Mouse (Mus musculus): Measurements from ENCODE around the gene Tfdp2. TPM values are rescaled to one million over a fixed set of nuclear protein-coding genes. Genes with fewer than 3 reads are reported as not detected.
A peak's percentile ranks its signal among the peaks of the same experiment; 100 is the strongest.

The Tfdp2 gene
- polyA plus RNA-seq, 1 experiment from 2014 or later, result 39.2 TPM

GRCm38 (mm10) chr9:96237391-96237790 lies 41.3 kb downstream of the Tfdp2 start:
- no peaks in the 10 kb centered on the region for H3K36me3 ChIP-seq
- WGBS, result 78% methylated on average over 1 of the region's 1 CpGs
- H3K9me3 ChIP-seq, result no peaks in the 10 kb centered on the region
- no peak overlapping the region for H3K9ac ChIP-seq
- H3K4me3 ChIP-seq (replicated peaks), result no peak overlapping the region
- no peaks in the 10 kb centered on the region for H3K4me1 ChIP-seq (replicated peaks)
- no peak for ATAC-seq
- no peak overlapping the region for H3K4me2 ChIP-seq (replicated peaks)
- no peaks in the 10 kb centered on the region for H3K27me3 ChIP-seq (replicated peaks)
- no peak overlapping the region for H3K27ac ChIP-seq

- Histone ChIP-seq H3K36me3 (no peaks in the 10 kb centered on the region), H3K4me3 (replicated peaks) (no peak overlapping the region), H3K9ac (no peak overlapping the region), H3K9me3 (no peaks in the 10 kb centered on the region), H3K27me3 (replicated peaks) (no peaks in the 10 kb centered on the region), H3K4me2 (replicated peaks) (no peak overlapping the region), H3K27ac (no peak overlapping the region), H3K4me1 (replicated peaks) (no peaks in the 10 kb centered on the region)
- 67% methylated on average over 1 of the region's 1 CpGs for WGBS
- no peak for ATAC-seq
Observed at GRCm38 (mm10) chr9:96238286-96238685, 42.2 kb downstream of the Tfdp2 start.

GRCm38 (mm10) chr9:96241134-96242097 lies 45.3 kb downstream of the Tfdp2 start:
- H3K4me1 ChIP-seq (replicated peaks), result no peaks in the 10 kb centered on the region
- no peaks in the 10 kb centered on the region for H3K27me3 ChIP-seq (replicated peaks)
- H3K4me2 ChIP-seq (replicated peaks), result no peak overlapping the region
- H3K27ac ChIP-seq, result no peak overlapping the region
- H3K9ac ChIP-seq, result no peak overlapping the region
- no peaks in the 10 kb centered on the region for H3K9me3 ChIP-seq
- ATAC-seq, result peak; percentile 72
- H3K4me3 ChIP-seq (replicated peaks), result no peak overlapping the region
- WGBS, result 88% methylated on average over 10 of the region's 10 CpGs
- H3K36me3 ChIP-seq, result no peaks in the 10 kb centered on the region

GRCm38 (mm10) chr9:96243915-96244314 lies 47.8 kb downstream of the Tfdp2 start:
- H3K27me3 ChIP-seq (replicated peaks), result no peaks in the 10 kb centered on the region
- no peak overlapping the region for H3K4me2 ChIP-seq (replicated peaks)
- no peaks in the 10 kb centered on the region for H3K9me3 ChIP-seq
- no peaks in the 10 kb centered on the region for H3K36me3 ChIP-seq
- peak; percentile 92 for ATAC-seq
- no peak overlapping the region for H3K4me3 ChIP-seq (replicated peaks)
- H3K9ac ChIP-seq, result no peak overlapping the region
- 63% methylated on average over 6 of the region's 6 CpGs for WGBS
- H3K27ac ChIP-seq, result no peak overlapping the region
- H3K4me1 ChIP-seq (replicated peaks), result no peaks in the 10 kb centered on the region

- no peaks in the 10 kb centered on the region for H3K36me3 ChIP-seq
- H3K4me3 ChIP-seq (replicated peaks), result no peak overlapping the region
- H3K4me1 ChIP-seq (replicated peaks), result 0 out of 2 replicates have a peak, but pooled peaks cover 2% of the 10 kb centered on the region
- H3K4me2 ChIP-seq (replicated peaks), result no peak overlapping the region
- 94% methylated on average over 2 of the region's 2 CpGs for WGBS
- no peaks in the 10 kb centered on the region for H3K27me3 ChIP-seq (replicated peaks)
- no peaks in the 10 kb centered on the region for H3K9me3 ChIP-seq
- no peak overlapping the region for H3K27ac ChIP-seq
- ATAC-seq, result no peak
- H3K9ac ChIP-seq, result no peak overlapping the region
Observed at GRCm38 (mm10) chr9:96254812-96255211, 58.7 kb downstream of the Tfdp2 start.

GRCm38 (mm10) chr9:96258478-96258877 lies 62.4 kb downstream of the Tfdp2 start:
- Histone ChIP-seq H3K27me3 (replicated peaks) (no peaks in the 10 kb centered on the region), H3K4me3 (replicated peaks) (no peak overlapping the region), H3K4me2 (replicated peaks) (peak overlapping the region; percentile 49; the same call in 1 of the 2 replicates), H3K9me3 (no peaks in the 10 kb centered on the region), H3K9ac (no peak overlapping the region), H3K27ac (no peak overlapping the region), H3K36me3 (no peaks in the 10 kb centered on the region), H3K4me1 (replicated peaks) (0 out of 2 replicates have a peak, but pooled peaks cover 2% of the 10 kb centered on the region)
- ATAC-seq, result peak; percentile 81
- 25% methylated on average over 6 of the region's 6 CpGs for WGBS

- no peak overlapping the region for H3K27ac ChIP-seq
- H3K9ac ChIP-seq, result no peak overlapping the region
- H3K27me3 ChIP-seq (replicated peaks), result no peaks in the 10 kb centered on the region
- no peaks in the 10 kb centered on the region for H3K9me3 ChIP-seq
- 12% methylated on average over 5 of the region's 5 CpGs for WGBS
- H3K4me1 ChIP-seq (replicated peaks), result 0 out of 2 replicates have a peak, but pooled peaks cover 2% of the 10 kb centered on the region
- no peaks in the 10 kb centered on the region for H3K36me3 ChIP-seq
- peak overlapping the region; percentile 37 for H3K4me3 ChIP-seq (replicated peaks)
- H3K4me2 ChIP-seq (replicated peaks), result peak overlapping the region; percentile 49
- peak; percentile 57 for ATAC-seq
Observed at GRCm38 (mm10) chr9:96259017-96259512, 63.0 kb downstream of the Tfdp2 start.

- WGBS, result 12% methylated on average over 10 of the region's 10 CpGs
- Histone ChIP-seq H3K27ac (no peak overlapping the region), H3K9me3 (no peaks in the 10 kb centered on the region), H3K4me1 (replicated peaks) (0 out of 2 replicates have a peak, but pooled peaks cover 2% of the 10 kb centered on the region), H3K9ac (peak overlapping the region; percentile 8; the same call in 1 of the 2 replicates), H3K36me3 (no peaks in the 10 kb centered on the region), H3K27me3 (replicated peaks) (no peaks in the 10 kb centered on the region), H3K4me3 (replicated peaks) (peak overlapping the region; percentile 30), H3K4me2 (replicated peaks) (peak overlapping the region; percentile 62)
- ATAC-seq, result no peak
Observed at GRCm38 (mm10) chr9:96259753-96260520, 63.9 kb downstream of the Tfdp2 start.

- Histone ChIP-seq H3K27me3 (replicated peaks) (no peaks in the 10 kb centered on the region), H3K4me3 (replicated peaks) (no peak overlapping the region), H3K9me3 (no peaks in the 10 kb centered on the region), H3K4me2 (replicated peaks) (no peak overlapping the region), H3K4me1 (replicated peaks) (0 out of 2 replicates have a peak, but pooled peaks cover 2% of the 10 kb centered on the region), H3K36me3 (no peaks in the 10 kb centered on the region), H3K27ac (no peak overlapping the region), H3K9ac (no peak overlapping the region)
- ATAC-seq, result no peak
- WGBS, result 84% methylated on average over 4 of the region's 4 CpGs
Observed at GRCm38 (mm10) chr9:96261101-96261500, 65.0 kb downstream of the Tfdp2 start.

GRCm38 (mm10) chr9:96261980-96262379 lies 65.9 kb downstream of the Tfdp2 start:
- ATAC-seq, result no peak
- no peak overlapping the region for H3K4me2 ChIP-seq (replicated peaks)
- H3K4me1 ChIP-seq (replicated peaks), result 0 out of 2 replicates have a peak, but pooled peaks cover 2% of the 10 kb centered on the region
- WGBS, result 95% methylated on average over 6 of the region's 6 CpGs
- no peak overlapping the region for H3K9ac ChIP-seq
- H3K27me3 ChIP-seq (replicated peaks), result no peaks in the 10 kb centered on the region
- H3K27ac ChIP-seq, result no peak overlapping the region
- H3K4me3 ChIP-seq (replicated peaks), result no peak overlapping the region
- no peaks in the 10 kb centered on the region for H3K9me3 ChIP-seq
- H3K36me3 ChIP-seq, result no peaks in the 10 kb centered on the region

GRCm38 (mm10) chr9:96266793-96267558 lies 70.9 kb downstream of the Tfdp2 start:
- Histone ChIP-seq H3K36me3 (no peaks in the 10 kb centered on the region), H3K9ac (no peak overlapping the region), H3K4me3 (replicated peaks) (no peak overlapping the region), H3K4me1 (replicated peaks) (no peaks in the 10 kb centered on the region), H3K27me3 (replicated peaks) (no peaks in the 10 kb centered on the region), H3K4me2 (replicated peaks) (no peak overlapping the region), H3K27ac (no peak overlapping the region), H3K9me3 (no peaks in the 10 kb centered on the region)
- WGBS, result 82% methylated on average over 6 of the region's 6 CpGs
- no peak; the same call in 1 of the 2 replicates for ATAC-seq

Data from intestine, embryonic 15.5 days (tissue).